Mouse (Mus musculus): Measurements from ENCODE around the gene Ccdc85b.
A peak's percentile ranks its signal among the peaks of the same experiment; 100 is the strongest.

Ccdc85b gene

DNA sequence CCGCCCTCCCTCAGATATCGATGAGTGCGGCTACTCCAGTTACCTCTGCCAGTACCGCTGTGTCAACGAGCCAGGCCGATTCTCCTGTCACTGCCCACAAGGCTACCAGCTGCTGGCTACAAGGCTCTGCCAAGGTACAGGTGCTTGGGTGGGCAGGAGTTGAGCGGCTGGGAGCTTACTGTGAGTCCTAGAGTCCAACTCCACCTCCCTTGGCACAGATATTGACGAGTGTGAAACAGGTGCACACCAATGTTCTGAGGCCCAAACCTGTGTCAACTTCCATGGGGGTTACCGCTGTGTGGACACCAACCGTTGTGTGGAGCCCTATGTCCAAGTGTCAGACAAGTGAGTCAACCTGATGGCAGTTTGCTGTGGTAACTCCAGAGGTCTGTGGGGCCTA lies 22.3 kb upstream of the Ccdc85b start:
- no peak for DNase-seq

DNA sequence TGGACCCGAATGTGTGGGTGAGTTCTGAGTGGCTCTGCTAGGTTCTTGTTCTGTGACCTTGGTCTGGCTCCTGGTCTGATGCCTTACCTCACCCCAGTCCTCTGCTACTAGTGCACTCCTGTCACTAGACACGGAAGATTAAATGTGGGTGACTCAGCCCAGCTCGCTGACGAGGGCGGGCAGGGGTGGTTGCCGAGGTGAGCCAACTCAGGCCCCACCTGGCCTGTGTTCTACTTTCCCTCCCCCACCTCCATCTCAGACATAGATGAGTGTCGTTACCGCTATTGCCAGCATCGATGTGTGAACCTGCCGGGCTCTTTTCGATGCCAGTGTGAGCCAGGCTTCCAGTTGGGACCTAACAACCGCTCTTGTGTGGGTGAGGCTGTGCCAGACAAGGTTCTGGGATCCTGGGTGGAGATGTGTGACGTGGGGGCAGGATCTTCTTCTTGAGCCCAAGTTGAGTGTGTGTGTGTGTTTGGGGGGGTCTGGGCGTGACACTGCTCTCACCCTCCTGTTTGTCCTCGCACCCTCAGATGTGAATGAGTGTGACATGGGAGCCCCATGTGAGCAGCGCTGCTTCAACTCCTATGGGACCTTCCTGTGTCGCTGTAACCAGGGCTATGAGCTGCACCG lies 20.1 kb upstream of the Ccdc85b start:
- no peak for DNase-seq

DNA sequence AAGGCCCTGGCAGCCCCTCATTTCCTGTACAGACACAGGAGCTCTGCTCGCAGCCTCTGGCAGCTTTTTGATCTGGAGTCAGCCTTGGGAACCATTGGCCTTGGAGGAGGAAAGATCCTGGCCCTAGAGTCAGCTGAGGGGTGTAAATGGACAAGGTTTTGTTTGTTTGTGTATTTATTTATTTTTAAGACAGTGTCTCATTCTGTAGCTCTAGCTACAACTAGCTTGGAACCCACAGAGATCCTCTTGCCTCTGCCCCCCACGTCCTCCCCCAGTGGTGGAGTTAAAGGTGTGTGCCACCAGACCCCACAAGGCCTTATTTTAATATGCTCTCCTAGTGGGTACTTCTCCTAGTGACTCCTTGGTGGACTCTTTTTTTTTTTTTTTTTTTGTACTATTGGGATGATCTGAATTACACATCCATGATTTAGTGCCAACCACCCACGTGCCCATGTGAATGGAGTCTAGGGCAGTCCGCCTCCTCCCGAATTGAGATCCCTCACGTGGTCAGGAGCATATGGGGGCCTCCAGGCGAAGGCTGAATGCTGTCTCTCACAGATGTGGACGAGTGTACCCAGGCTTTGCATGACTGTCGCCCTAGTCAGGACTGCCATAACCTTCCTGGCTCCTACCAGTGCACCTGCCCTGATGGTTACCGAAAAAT lies 19.4 kb upstream of the Ccdc85b start:
- no peak for DNase-seq

DNA sequence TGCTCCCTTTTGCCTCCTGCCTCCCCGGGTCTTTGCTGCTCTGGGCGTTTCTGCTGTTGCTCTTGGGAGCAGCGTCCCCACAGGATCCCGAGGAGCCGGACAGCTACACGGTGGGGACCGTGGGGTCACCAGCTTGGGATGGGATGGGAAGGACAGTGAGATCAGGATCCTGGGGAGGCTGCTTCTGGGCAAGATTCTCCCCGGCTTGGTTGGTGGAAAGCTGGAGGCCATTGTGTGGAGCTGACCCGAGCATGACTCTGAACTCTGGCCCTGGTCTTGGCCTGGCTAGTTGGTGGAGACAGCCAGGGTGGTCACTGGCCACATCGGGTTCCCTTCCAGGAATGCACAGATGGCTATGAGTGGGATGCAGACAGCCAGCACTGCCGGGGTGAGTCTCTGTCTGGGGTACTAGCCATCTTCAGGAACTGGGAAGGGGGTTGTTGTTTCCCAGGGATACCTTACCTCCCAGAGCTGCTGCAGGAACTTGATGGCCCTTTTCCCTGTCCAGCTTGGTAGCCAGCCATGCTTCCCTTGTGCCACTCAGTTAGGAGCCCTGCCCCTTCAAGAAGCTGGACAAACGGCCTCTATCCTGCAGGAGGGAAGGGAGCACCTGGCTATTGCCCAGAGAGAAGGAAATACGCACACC lies 17.5 kb upstream of the Ccdc85b start:
- DNase-seq = no peak

DNA sequence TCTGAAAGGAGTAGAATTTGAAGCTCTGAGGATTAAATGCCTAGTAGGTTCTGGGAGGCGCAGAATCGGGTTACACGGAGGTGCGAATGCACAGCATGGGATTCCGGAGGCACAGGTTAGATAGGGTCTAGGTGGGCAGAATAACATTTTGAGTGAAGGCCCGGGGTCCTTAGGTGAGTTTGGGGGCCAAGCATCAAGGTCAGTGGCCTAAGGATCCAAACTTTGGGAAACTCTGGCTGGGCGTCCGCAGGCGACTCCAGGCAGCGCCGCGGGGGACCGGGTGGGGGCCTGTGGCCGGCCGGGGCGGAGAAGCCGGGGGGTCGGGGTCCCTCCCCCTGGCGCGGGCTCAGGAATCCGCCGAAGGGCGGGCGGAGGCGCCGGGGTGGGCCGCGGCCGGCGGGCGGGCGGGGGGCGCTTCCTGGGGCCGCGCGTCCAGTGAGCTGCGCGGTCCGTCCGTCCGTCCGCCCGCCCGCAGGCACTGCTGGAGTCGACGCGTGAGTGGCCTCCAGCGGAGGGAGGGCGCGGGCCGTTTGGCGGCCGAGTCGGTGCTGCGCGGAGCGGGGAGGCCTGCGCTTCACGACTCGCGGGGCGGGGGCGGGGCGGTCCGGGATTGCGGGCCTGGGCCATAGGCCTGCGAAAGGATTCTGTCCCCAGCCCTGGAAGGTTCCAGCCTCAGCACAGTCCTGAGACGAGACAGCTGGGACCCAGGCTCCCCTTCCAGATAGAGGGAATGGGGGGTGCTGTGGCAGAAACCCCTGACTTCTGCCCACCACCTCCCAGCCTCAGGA lies 16.8 kb upstream of the Ccdc85b start:
- DNase-seq = no peak

DNA sequence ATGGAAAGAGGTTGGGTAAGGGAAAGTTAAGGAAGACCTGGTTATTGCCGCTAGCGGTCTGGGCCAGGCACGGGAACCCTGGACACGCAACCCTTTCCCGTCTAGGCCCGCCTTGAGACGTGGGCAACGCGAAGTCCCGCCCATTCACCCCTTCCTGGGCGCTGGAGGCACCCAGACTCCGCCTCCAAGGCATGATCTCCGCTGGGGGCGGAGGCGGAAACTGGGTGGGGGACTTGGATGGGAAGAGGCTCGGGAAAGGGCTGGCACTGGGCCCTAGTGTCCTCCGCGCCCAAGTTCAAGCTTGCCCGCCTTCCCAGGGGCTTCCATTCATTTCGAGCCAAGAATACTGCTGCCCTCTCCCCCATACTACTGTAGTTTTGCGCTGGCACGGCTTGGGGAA lies 16.0 kb upstream of the Ccdc85b start, which contains the start of gene Efemp2:
Gene Efemp2 (plus strand): TSS at position 235 of the 400 bp plus-strand sequence.
- DNase-seq = peak; percentile 72 to 78

DNA sequence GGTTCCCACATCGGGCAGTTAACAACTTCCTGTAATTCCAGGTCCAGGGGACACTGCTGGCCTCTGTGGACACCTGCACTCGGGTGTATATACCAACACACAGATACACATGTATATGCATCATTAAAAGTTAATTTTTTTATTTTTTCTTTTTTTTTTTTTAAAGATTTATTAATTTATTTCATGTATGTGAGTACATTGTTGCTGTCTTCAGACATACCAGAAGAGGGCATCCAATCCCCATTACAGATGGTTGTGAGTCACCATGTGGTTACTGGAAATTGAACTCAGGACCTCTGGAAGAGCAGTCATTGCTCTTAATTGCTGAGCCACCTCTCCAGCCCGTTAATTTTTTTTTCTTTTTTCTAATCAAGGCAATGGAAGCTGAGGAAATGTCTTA lies 15.2 kb upstream of the Ccdc85b start:
- no peak for DNase-seq

DNA sequence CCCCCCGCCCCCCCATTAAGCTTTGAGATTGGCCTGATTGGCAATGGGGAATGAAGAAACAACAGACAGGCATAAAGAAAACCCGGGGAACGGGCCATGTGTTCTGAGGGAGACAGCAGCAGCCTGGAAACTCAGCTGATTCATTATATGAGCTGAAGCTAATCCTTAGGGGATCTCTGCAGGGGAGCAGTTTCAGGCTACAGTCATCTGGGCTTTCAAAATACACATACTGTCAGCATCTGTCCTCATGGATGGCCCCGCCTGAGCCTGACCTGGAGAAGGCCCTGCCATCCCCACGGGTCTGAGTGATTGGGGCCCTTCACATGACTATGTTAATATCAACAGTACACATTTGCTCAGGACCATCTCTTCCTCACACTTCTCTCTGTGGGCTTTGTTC lies 14.2 kb upstream of the Ccdc85b start:
- no peak for DNase-seq

DNA sequence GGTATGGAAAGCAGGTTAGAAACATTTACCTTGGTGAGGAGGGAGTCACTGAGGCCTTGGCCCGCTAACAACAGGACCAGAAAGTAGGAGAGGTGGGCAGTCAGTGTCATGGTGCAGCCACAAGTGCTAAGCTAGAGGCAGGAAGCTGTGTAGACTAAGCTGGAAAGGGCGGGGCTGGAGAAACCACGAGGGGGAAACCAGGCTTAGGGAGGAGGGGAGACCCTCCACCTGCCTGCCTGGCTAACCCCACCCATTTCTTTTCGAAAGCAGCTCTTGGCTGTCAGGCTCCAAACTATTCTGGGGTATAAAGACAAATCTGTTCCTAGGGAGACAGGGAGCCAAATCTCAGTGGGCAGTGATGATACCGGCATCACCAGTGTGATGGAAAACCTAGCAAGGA lies 10.7 kb upstream of the Ccdc85b start, which contains the start of gene Ctsw:
Gene Ctsw (minus strand): TSS at position 134 of the 400 bp plus-strand sequence.
- no peak for DNase-seq

DNA sequence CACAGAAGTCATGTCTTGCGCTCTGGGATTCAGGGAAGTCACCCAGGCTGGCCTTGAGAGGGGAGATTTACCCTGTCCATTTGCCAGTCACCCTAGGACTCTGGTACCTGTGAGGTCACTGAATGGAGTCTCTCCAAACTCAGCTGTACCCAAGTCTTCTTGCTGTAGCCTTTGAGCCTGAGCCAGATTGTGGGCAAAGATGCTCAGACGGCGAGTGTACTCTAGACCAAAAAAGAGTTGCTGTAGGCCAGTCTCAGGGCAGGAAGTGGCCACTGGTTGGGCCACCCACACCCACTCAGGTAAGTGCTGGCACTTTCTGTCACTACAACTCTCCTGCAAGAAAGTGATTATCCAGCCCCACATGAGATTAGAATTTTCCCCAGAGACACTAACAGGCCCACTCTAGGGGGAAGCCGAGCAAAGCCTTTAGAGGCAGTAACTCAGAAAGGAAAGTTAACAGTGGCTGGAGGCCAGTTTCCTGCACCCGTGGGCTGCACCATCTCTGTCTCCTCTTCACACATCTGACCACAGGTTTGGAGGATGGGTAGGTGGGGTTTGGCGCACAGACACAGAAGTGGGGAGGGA lies 9.3 kb upstream of the Ccdc85b start:
- no peak for DNase-seq

DNA sequence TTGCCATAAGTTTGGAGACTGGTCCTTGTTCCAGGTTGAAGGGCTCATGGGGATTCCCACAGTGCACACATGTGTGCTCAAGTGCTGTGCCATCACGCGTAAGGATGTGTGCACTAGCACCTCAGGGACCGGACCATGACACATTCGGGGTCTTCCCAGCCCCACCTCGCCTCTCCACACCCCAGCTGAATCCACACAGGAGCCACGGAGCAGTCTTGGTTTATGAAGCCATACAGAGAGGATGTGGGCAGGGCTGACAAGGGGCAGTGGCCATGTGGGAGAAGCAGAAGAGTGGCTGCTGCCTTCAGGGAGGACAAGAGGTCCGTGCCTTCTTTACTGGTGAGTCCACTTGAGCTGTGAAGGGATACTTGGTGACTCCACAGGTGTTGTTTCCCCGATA lies 7.3 kb upstream of the Ccdc85b start:
- DNase-seq = no peak

DNA sequence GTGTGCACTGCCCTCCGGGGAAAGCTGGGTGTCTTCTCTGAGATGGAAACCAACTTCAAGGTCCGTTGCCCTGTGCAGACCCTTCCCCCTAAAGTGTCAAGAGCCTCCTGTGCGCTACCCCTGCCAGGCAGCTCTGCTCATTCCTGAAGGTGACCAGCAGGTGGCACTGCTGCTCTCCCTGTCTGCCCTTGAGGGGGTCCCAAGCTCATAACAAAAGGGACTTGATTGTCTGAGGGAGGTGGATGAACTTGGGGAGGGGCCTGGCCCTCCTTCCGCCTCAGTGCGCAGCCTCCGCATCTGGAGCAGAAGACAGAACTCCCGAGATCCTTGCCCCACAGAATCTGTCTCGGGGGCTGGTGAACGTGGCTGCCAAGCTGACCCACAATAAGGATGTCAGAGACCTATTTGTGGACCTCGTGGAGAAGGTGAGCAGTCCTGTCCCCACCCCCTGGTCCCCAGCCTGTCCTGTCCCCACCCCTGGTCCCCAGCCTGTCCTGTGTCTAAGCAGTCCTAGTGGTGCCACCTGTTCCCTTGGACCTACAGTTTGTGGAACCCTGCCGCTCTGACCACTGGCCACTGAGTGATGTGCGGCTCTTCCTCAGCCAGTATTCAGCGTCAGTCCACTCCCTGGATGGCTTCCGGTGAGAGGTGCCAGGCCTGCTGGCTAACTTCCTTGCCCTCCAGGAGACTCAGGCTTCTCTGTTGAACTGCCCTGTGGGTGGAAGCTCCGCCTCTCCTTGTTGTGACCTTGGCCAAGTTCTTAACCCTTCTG lies 6.3 kb upstream of the Ccdc85b start:
- DNase-seq = peak; percentile 43 to 60

DNA sequence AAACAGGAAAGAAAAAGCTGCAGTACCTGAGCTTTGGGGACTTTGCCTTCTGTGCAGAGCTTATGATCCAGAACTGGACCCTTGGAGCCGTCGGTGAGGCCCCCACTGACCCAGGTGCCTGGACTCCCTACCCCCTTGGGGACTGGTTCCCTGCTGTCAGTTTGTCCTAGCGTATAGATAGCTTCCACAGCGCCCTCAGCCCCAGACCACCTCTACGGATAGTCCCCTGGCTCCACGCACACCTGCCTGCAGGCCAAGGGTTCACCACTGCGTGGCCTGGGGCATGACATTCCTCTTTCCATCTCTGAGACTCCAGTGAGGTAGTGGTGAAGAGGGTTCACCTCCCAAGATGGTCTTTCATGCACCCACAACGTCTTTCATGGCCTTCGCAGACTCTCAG lies 5.5 kb upstream of the Ccdc85b start:
- no peak for DNase-seq

DNA sequence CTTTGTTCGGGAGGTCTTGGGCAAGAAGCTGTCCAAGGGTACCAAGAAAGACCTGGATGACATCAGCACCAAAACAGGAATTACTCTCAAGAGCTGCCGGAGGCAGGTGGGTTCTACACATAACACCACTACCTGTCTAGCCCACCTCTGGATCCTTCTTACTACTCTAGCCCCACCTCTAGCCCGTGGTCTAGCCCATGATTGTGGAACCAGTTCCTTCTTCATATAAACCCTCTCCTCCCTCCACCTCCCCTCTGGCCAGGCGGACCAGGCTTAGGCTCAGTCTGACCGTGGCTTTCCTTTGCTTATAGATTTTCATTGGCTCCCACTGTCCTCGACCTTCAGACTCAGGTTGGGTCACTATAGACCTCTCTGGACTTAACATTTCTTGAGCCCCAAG lies 3.7 kb upstream of the Ccdc85b start:
- DNase-seq = no peak

DNA sequence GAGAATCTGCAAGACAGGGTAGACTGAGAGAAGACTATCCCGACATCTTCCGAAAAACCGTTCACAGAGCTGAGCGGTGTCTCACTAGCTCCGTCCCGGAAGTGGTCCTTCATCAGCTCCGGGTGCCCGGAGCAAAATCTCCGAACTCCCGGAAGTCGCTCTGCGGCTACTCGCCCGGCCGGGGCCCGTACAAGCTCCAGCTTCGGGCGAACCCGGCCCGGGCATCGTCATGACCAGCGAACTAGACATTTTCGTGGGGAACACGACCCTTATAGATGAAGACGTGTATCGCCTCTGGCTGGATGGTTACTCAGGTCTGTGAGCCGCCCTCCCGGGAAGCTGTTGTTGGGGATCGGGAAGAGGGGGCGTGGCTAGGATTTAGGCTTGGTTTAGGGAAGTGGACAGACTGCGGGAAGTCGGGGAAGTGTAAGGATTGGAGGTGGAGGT lies 2.8 kb upstream of the Ccdc85b start, which contains the start of gene Fibp:
Gene Fibp (plus strand): TSS at position 151 of the 447 bp plus-strand sequence.
- peak; percentile 80 to 90 for DNase-seq

DNA sequence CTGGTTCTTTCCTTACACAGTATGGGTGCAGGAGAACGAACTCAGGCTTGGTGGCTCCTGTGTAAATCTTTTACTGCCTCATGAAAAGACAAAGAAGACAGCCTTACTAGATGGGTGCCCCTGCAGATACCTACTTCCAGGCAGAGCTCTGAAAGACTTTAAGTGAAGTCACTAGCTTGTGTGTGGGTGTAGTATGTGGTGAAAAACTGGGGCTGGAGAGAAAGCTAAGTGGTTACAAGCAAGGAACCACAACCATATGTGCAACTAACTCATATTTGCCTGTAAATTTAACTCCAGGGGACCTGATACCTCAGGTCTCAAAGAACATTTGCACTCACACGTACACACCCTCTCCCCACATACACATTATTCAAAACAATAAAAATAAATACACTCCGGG lies 2.2 kb upstream of the Ccdc85b start:
- DNase-seq = no peak

DNA sequence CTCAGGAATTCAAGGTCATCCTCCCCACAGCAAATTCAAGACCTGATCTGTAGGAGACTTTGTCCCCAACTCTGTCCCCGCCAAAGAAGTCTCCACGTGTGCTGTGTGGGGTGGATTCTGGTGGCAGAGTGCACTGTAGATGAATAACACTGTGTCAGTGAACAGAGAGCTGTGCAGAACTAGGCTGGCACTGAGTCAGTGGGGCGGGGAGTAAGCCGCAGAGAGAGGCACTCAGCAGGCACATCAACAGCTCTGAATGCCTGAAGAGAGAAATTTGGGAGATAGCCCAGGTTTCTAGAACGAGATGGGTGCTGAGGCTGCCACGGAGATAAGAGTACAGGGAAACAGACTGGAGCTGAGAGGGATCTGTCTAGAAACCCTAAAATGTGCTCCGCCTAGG lies 1.3 kb upstream of the Ccdc85b start:
- DNase-seq = peak in 1 of 2 experiments; percentile 55

DNA sequence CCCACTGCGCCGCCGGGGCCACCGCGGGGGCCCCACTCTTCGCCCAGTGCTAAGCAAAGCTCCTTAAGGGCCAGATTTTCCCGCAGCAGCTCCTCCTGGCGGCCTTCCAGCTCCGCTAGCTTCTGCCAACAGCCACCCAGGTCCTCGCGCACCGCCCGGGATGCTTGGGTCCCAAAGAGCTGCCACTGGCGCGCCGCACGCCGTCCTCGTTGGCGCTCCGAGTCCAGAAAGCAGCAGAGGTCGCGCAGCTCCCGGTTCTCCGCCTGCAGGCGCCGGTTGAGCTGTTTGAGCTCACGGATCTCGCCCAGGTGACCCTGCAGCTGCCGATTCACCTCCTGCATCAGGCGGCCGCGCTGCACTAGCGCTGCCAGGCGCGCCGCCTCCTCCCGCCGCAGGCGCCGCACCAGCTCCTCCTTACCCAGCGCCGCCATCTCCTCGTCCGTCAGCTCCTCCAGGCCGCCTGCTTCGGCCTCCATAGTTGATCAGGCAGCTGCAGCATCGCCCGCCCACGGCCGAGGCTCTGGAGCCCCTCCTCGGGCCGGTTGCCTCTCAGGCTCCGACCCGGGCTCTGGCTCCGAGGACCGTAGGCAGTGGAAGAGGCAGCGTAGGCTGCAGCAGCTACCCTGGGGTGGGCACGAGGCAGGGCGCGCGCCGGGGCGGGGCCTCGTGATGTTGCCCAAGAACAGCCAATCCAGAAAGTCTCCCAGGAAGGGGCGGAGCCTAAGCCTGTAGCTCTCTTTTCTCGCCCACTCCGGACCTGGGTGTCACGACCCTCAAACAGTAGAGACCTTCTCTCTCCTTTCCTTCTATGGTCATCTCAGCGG lies 560 bp downstream of the Ccdc85b start:
- DNase-seq = peak; percentile 96 to 97

DNA sequence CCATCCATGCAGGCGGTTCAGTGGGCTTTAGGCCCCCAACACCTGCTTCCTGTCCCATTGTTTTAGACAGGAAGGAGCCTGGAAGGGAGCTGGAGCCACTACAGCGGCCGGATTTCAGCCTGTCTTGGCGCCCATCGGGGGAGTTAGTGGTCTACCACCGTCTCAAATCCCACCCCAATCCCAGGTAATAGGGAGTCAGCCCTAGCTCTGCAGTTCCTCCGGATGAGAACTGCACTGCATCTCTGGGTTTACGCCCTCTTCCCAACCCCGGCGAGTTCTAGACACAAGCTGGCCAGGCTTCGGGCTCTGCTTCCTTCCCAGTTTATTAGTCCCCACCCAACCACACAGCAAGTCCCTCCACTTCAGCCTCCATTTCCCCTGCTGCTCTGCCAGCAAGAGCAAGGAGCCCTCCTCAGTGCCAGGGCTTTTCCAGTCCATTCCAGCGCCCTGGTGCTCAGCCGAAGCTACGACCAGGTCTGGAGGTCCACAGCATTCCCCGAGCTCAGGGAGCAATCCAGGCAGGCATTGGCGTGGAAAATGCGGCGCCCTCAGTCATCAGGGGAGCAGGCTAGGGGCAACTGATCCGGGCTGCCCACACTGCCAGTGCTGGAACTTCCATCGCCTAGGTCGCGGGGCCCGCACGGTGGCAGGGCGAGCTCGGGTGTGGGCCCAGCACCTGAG lies 1.3 kb downstream of the Ccdc85b start:
- peak in 1 of 2 experiments; percentile 46 for DNase-seq

DNA sequence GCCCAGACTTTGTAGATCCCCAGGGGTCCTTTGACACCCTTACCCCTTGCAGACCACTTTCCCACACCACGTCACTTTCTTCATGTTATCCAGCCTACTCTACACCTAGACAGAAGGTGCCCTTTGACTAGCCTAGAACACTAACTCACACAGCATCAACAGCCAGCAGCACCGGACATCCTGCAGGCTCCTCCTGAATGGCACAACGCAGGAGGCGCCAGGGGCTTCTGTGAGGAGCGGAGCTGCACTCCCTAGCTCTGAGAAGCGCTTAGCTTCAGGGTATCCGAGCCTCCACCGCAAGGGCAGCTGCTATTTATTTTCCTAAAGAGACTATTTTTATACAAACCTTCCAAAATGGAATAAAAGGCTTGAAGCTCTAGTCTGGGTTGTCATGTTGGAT lies 2.1 kb downstream of the Ccdc85b start:
- no peak for DNase-seq

Data from kidney, adult 8-10 months (tissue).